Mouse (Mus musculus): Measurements from ENCODE around the gene AU040320. TPM values are rescaled to one million over a fixed set of nuclear protein-coding genes. Genes with fewer than 3 reads are reported as not detected.

AU040320 gene
- total RNA-seq, 2 experiments from 2014 or later, result 21.3 to 22.8 TPM

DNA sequence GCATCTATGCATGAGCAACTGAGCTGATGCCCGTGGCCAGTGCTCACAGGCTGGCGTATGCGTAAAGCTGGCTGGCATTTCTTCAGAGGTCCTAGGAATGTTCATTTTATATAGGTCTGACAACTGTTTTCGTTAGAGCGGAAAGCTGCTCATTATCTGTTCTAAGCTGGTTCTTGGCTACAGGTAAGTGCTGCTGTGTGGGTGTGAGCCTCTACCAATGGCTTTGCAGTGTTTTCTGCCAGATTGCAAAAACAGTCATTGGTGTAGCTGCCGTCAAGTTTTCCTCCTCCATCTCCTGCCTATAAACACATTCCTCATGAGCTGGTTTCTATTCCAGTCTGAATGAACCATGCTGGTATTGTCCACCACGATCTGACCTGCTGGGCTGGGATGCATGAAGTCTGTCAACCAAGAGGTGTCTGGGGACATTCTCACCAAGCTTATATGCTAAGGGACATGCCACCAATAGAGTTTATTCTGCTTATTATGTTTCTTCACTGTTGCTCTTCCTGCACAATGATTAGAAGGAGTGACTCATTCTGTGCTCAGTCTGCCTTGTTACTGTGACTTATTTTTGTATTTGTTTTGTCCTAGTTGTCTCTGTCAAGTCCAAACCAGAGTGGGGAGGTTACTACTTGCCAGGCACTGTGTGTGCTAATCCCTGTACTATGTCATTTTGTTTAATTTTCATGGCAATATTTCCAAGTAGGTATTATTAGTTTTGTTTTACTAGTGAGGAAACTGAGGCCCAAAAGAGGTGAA is 39.2 kb downstream of the AU040320 start:
- no peak for DNase-seq

GRCm38 (mm10) chr4:126802174-126802573 is 48.8 kb downstream of the AU040320 start:
- no peak for DNase-seq

- DNase-seq, result peak; percentile 29
Measured at GRCm38 (mm10) chr4:126803268-126803873, 50.0 kb downstream of the AU040320 start.

DNA sequence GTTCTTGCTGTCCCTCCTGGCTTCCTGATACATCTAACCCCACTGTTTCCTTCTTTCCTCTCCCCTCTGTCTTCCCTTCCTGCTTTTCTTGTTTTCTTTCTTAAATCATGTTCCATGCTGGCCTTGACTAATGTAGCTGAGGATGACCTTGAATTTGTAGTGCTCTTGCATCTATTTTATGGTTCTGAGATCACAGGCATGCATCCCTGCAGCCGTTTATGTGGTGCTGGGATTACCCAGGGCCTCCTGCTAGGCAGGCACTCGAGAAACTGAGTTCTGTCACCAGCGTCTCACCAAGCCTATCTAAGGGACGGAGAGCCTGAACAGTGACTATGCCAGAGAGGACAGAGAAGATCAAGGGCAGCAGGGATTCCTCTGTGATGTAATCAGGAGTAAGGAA is 52.4 kb downstream of the AU040320 start:
- no peak for DNase-seq

DNA sequence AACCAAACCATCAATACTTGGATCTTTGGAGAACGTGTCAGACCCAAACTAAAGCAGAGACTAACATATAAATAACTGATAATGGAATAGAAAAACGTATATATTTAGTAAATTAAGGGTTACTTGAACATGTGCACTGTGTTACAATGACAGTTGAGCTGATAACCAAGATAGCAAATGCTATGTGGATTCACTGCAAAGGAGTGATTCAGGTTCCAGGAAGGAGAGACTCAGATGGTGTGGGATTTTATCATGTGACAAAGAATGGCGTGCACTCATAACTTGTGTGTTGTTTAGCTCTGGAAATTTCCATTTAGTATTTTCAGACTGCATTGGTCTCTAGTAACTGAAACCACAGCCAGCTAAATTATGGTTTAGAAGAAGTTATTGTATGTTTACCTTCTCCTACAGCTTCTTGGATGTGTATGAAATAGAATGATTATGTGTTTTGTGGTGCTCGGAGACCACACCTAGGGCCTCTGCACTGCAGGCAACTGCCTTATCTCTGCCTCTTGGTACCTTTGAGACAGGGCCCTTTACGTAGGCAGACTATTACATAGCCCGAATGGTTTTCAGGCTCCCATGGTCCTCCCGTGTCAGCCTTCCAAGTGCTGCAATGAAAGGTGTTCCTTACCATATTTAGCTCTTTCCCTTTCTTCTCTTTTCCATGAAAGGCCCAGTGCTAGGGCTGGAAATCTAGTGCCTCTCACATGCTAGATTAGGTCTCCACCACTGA is 53.5 kb downstream of the AU040320 start:
- no peak for DNase-seq

DNA sequence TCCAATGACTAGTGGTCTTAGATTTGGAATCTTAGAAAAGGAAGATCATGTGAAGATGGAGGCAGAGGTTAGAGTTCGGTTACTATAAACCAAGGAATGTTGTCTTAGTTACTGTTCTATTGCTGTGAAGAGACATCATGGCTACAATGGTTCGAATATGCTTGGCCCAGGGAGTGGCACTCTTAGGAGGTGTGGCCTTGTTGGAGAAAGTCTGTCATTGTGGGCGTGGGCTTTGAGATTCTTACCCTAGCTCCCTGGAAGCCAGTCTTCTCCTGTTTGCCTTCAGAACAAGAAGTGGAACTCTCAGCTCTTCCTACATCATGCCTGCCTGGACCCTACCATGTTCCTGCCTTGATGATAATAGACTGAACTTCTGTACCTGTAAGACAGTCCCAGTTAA is 57.2 kb downstream of the AU040320 start:
- no peak for DNase-seq

DNA sequence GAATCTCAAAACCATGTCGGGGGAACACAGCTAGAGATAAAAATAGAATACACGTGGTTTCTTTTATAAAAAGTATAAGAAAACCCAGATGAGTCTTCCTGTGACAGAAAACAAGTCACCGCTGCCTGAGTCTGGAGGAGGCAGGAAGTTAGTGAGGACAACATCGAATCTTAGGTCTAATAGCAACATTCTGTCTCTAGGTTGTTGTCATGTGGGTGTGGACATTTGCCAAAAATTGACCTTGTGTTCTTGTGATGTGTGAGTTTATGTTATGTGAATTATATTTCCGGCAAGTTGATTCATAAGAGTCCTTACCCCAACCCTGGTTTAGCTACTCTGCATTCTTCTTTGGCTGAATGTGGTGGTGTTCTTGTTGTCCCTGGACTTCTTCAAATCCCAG is 59.9 kb downstream of the AU040320 start:
- no peak for DNase-seq

- no peak for DNase-seq
Measured at GRCm38 (mm10) chr4:126814854-126815253, 61.5 kb downstream of the AU040320 start.

DNA sequence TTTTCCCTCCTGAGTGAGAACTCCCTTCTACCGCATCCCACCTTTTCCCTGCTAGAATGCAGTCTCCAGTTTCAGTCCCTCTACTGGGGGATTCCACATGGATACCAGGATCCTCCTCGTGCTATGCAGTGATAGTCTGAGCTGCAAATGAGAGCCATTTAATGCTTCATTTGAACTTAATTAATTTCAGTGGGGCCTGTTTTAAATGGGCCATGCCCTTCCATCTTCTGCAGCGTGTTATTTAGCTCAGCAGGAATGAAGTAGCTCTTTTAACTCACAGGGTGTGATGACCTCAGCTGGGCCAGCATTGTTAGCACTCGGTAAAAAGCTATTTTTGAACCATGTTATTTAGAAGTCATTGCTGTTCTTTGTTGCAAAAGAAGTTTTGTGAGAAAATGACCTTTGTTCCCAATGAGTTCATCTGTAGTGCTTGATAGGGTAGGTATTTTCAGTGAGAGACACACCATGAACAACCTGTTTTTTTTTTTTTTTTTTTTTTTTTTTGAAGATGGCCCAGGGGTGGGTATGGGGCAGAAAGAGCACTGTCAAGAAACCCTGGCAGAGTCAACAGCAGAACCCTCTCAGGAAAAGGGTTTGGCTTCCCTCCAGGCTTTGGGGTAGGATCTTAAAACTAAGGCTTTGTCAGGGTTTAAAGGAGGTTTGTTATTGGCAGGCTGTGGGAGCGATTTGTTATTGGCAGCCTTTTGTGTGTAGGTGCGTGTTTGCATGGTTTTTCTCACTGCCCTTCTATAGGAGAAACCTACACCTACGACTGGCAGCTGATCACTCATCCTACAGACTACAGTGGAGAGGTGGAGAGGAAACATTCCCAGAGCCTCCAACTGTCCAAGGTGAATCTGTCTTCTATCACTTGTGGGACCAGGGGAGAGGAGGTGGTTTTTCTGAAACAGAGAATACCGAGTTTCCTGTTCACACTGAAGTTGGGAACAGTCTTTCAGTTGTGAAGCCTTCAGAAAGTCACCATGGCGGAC is 69.8 kb downstream of the AU040320 start:
- DNase-seq, result no peak

DNA sequence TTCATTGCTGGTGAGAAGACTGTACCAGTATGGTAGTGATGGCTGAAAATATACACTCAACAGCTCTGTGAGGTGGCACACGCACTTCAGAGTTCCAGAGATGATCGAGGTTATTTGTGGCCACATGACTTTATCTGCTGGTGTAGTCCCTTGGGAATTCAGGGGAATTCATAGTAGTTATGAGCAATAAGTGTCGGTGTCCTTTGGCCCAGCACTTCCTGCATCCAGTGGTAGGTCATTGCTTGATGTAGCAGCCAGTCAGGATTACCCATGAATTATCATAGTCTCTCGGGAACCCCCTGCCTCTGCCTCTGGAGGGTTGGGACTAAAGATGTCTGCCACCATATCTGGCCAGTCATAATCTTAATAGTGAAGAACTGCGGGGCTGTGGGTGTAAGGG is 70.6 kb downstream of the AU040320 start:
- no peak for DNase-seq

DNA sequence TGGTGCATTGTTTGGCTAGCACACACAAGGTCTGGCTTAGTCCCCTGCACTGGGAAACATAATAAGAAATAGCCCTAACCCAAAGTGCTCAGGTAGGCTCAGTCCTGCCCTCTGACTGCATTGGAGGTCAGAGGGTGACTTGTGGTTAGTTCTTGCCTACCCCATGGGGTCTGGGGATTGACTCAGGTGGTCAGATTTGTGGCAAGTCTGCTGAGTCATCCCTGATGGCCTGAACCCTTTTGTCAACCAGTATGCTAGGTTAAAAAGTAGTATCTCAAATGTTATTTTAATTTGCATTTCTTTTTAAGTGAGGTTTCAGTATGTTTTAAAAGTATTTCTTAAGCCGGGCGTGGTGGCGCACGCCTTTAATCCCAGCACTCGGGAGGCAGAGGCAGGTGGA is 77.8 kb downstream of the AU040320 start:
- no peak for DNase-seq

- DNase-seq, result no peak
Measured at GRCm38 (mm10) chr4:126838799-126839198, 85.5 kb downstream of the AU040320 start.

DNA sequence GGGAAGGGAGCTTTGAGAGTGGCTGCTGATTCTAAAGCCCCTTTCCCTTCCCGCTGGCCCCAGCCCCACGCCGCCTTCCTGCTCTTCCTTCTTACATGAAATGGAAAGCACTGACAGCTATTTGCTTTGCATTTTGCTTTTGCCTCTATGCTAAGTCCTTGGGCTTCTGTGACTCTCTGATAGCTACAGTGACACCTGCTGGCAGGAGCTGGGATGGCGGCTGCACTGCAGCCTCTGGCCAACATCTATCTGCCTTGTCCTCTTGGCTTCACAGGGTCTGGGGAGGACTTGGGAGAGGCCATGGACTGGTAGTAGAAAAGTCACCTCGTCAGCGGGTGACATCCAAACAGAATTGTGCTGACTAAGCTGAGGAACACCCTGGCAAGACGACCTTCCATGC is 86.5 kb downstream of the AU040320 start:
- DNase-seq, result peak; percentile 92

DNA sequence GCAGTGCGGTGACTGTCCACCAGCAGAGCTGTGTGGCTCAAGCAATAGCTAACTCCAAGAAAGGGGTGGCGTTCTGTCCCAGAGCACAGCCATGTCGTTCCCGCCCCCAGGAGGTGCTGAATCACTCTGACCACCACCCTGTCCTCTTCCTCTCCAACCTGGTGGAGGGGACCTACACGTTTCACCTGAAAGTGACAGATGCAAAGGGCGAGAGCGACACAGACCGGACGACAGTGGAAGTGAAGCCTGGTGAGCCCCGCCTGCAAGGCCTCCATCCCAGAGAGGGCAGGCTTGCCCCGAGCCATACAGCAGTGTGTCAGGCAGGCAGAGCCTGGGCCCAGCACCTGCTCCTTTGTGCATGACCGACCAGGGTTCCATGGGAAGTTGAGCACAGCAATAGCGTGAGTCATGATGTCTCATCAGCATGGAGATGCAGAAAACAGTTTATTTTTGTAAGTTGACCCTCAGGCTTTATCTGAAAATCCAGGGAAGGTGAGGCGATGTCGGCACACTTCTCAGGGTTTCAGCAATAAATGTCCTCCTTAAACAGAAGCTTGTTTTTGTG is 87.7 kb downstream of the AU040320 start:
- DNase-seq, result no peak

- DNase-seq, result no peak
Measured at GRCm38 (mm10) chr4:126842911-126843310, 89.6 kb downstream of the AU040320 start.

GRCm38 (mm10) chr4:126845664-126846063 is 92.3 kb downstream of the AU040320 start:
- DNase-seq, result no peak

GRCm38 (mm10) chr4:126846971-126847370 is 93.6 kb downstream of the AU040320 start:
- DNase-seq, result no peak

DNA sequence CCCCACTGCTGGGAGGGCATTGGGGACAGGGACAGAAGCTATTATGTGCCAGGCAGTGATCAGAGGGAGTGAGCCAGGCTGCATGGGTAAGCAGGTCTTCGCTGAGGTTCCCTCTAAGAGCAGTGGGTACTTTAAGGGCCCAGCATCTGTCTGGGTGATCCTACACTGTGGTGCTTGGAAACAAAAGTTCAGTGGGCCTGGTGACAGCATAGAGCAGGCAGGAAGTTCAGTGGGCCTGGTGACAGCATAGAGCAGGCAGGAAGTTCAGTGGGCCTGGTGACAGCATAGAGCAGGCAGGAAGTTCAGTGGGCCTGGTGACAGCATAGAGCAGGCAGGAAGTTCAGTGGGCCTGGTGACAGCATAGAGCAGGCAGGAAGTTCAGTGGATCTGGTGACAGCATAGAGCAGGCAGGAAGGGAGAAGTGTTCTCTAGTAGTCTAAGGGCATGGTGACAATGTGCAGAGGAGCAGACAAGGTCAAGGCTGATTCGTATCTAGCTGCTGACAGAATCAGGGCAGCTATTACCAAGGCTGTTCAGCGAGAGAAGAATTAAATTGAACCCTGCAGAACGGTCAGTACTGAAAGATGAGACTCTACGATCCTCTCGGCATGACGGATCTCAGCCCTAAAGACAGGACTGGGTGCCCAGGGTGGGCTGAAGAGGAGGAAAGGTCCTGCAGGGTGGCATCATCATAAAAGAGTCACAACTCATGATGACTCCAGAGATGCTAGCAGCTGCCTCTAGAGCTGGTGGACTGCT is 96.9 kb downstream of the AU040320 start:
- no peak for DNase-seq

- DNase-seq, result no peak
Measured at GRCm38 (mm10) chr4:126850778-126851080, 97.4 kb downstream of the AU040320 start.

DNA sequence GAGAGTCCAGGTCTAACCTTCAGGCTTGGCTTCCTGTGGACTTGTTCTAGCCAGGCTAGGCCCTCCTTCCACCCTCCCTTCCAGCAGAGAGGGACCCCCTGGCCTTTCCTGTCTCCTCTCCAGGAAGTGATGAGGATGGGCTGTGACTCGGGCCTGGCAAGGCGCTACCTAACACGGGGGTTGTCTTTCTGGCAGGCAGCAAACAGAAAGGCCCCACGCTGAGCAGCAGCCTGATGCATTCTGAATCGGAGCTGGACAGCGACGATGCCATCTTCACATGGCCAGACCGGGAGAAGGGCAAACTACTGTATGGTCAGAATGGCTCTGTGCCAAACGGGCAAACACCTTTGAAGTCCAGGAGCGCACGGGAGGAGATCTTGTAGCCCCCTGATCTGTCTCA is 99.6 kb downstream of the AU040320 start:
- DNase-seq, result no peak

DNA sequence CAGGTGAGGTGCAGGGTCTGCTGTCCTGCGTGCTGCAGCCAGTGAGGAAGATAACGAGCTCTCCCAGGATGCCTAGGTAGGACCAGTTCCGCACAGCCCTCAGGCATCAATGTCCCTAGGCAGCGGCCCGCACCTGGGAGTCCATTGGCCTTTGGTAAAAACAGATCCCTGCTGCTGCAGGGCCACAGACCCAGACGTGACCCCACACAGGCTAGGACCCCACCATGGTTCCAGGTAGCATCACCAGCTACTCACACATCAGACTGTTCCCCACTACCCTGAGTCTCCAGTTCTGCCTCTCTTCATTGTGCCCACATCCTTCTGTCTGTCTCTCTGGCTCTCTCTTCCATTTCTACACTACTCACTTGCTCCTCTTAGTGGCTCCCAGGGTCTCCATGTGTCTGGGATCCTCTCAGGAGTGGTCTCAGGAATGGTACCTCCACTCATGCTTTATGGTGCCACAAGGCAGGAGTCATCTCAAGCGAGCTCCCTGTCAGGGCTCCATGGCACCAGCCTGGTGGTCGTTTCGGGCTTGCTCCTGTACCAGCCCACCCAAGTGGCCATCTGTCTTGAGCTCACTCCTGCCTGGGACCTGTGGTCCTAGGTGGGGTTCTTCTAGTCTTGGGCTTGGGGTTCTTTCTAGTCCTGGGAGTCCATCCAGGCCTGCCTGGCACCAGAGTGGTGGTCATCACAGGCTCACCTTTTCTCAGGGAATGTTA is 107.1 kb downstream of the AU040320 start:
- DNase-seq, result no peak

Data from heart, postnatal 4 days (tissue).